Comparison of ENCODE assay signal across 8 mouse cellular contexts in genomic region chr4:137729155-137729855, GRCm38 (mm10).
DNase-seq lines count a peak whose midpoint lies in the region; ATAC-seq and TF ChIP-seq lines count a peak whose summit lies in the region.

No protein-coding gene starts in this region.

- H3K27ac ChIP-seq in heart, embryonic 12.5 days (ENCODE audit: poor library complexity, severe bottlenecking): no peak overlapping the region
- H3K27ac ChIP-seq in ES-Bruce4 (ENCODE audit: insufficient read depth, low read length): no peak overlapping the region
- no peak overlapping the region for H3K27ac ChIP-seq in forebrain, embryonic 16.5 days (ENCODE audit: low read length)
- H3K27ac ChIP-seq in midbrain, embryonic 10.5 days (replicated peaks): peak overlapping the region; percentile 77

- TF ChIP-seq EP300 in ES-Bruce4 (IDR thresholded peaks at IDR 0.05; ENCODE audit: insufficient read depth, low read depth, low read length): no peak

- TF ChIP-seq CTCF in ES-Bruce4 (IDR thresholded peaks at IDR 0.05; ENCODE audit: low read depth, low read length): no peak

- 29% methylated on average over 24 of the region's 24 CpGs for WGBS in heart, embryonic 12.5 days
- 15% methylated on average over 24 of the region's 24 CpGs for whole genome bisulfite sequencing in forebrain, embryonic 16.5 days
- WGBS in midbrain, embryonic 10.5 days: 18% methylated on average over 24 of the region's 24 CpGs

- no peaks in the 10 kb centered on the region for H3K9me3 ChIP-seq in heart, embryonic 12.5 days (replicated peaks)
- no peaks in the 10 kb centered on the region for H3K9me3 ChIP-seq in ES-Bruce4 (replicated peaks; ENCODE audit: control insufficient read depth, insufficient read depth, low read length, poor library complexity, severe bottlenecking)
- H3K9me3 ChIP-seq in forebrain, embryonic 16.5 days (ENCODE audit: control insufficient read depth, low read length): no peaks in the 10 kb centered on the region
- no peaks in the 10 kb centered on the region for H3K9me3 ChIP-seq in midbrain, embryonic 10.5 days (replicated peaks)

- no peak for ATAC-seq in heart, embryonic 12.5 days (ENCODE audit: insufficient number of reproducible peaks, low FRiP score)
- ATAC-seq in forebrain, embryonic 16.5 days: peak; percentile 37

- no peaks in the 10 kb centered on the region for H3K36me3 ChIP-seq in heart, embryonic 12.5 days
- H3K36me3 ChIP-seq in ES-Bruce4 (ENCODE audit: control insufficient read depth, insufficient read depth, low read length, poor library complexity, severe bottlenecking): no peaks in the 10 kb centered on the region
- H3K36me3 ChIP-seq in forebrain, embryonic 16.5 days (ENCODE audit: control insufficient read depth, insufficient read depth): no peaks in the 10 kb centered on the region
- no peaks in the 10 kb centered on the region for H3K36me3 ChIP-seq in midbrain, embryonic 10.5 days

- DNase-seq in heart, adult 18-20 months: no peak
- DNase-seq in midbrain, embryonic 10.5 days (ENCODE audit: low spot score): no peak
- no peak for DNase-seq in urinary bladder, postnatal 36 days (ENCODE audit: low spot score in 2 of 2)
- DNase-seq in c-Kit-positive CD71-positive TER-119-positive erythroid progenitor cells, embryonic 14.5 days (ENCODE audit: low spot score): no peak
- DNase-seq in layer of hippocampus, adult 8-10 months (ENCODE audit: low spot score in 2 of 2): no peak

- TF ChIP-seq POLR2A in ES-Bruce4 (IDR thresholded peaks at IDR 0.05; ENCODE audit: insufficient read depth, low read length): no peak

- peak overlapping the region; percentile 8; the same call in 1 of the 2 replicates for H3K4me3 ChIP-seq in heart, embryonic 12.5 days
- H3K4me3 ChIP-seq in ES-Bruce4 (ENCODE audit: low read depth, low read length): peak overlapping the region; percentile 53
- peak overlapping the region; percentile 51 for H3K4me3 ChIP-seq in forebrain, embryonic 16.5 days (replicated peaks; ENCODE audit: low read length)
- H3K4me3 ChIP-seq in midbrain, embryonic 10.5 days: peak overlapping the region; percentile 63

- H3K27me3 ChIP-seq in heart, embryonic 12.5 days (replicated peaks): peaks cover 86% of the 10 kb centered on the region
- H3K27me3 ChIP-seq in ES-Bruce4 (ENCODE audit: control insufficient read depth, insufficient read depth, low read length, poor library complexity, severe bottlenecking): no peaks in the 10 kb centered on the region
- no peaks in the 10 kb centered on the region for H3K27me3 ChIP-seq in forebrain, embryonic 16.5 days (replicated peaks; ENCODE audit: control insufficient read depth, insufficient read depth, low read length)
- H3K27me3 ChIP-seq in midbrain, embryonic 10.5 days (ENCODE audit: low read depth, poor library complexity, severe bottlenecking): peaks cover 65% of the 10 kb centered on the region

- H3K9ac ChIP-seq in heart, embryonic 12.5 days: peak overlapping the region; percentile 18; the same call in 1 of the 2 replicates
- no peak overlapping the region for H3K9ac ChIP-seq in ES-Bruce4 (ENCODE audit: low read depth, poor library complexity, severe bottlenecking)
- peak overlapping the region; percentile 62 for H3K9ac ChIP-seq in forebrain, embryonic 16.5 days (replicated peaks; ENCODE audit: low read depth, low read length)

- H3K4me1 ChIP-seq in heart, embryonic 12.5 days (replicated peaks): peaks cover 18% of the 10 kb centered on the region
- peaks cover 16% of the 10 kb centered on the region for H3K4me1 ChIP-seq in ES-Bruce4 (ENCODE audit: control insufficient read depth, insufficient read depth, low read length)
- peaks cover 22% of the 10 kb centered on the region for H3K4me1 ChIP-seq in forebrain, embryonic 16.5 days (replicated peaks; ENCODE audit: control insufficient read depth, insufficient read depth, low read length)
- peaks cover 50% of the 10 kb centered on the region for H3K4me1 ChIP-seq in midbrain, embryonic 10.5 days

- H3K4me2 ChIP-seq in heart, embryonic 12.5 days: peak overlapping the region; percentile 48
- H3K4me2 ChIP-seq in forebrain, embryonic 16.5 days (ENCODE audit: low read length): peak overlapping the region; percentile 77

Comparison
In these comparisons a context has a peak if more than half of its experiments do, and no peak if none do; other contexts are left out.
1. H3K4me3 ChIP-seq: peak in every context shown above with its lines; median percentile 63 in midbrain, embryonic 10.5 days; 53 in ES-Bruce4; 51 in forebrain, embryonic 16.5 days; 8 in heart, embryonic 12.5 days.